Mouse (Mus musculus) heart, postnatal 36 days (tissue): ENCODE results near the gene Foxn3. TPM values are rescaled to one million over a fixed set of nuclear protein-coding genes. Genes with fewer than 3 reads are reported as not detected.
A peak's percentile ranks its signal among the peaks of the same experiment; 100 is the strongest.

Source experiments
- DNase-seq, 2 experiments: peaks; one replicate each; pipeline ENCODE4 v3.0.0; 2021 to 2022
- intact Hi-C: fragments of 180-260 bp; cut with DNase I; formaldehyde crosslinking; loops from one replicate; pipeline ENCODE4 v1.15.1; 2025
- total RNA-seq, 2 experiments: library from RNA; stranded (reverse); gene quantifications; 2 replicates each; pipeline ENCODE4 v1.2.3; 2021

Gene Foxn3
- total RNA-seq, 2 experiments from 2014 or later, result 120 to 133 TPM

- intact Hi-C loops, result loop anchor here (5.0 kb wide), 5 partner anchors 77 to 288 kb away; partner anchors contain the start of gene Foxn3
- DNase-seq, result no peak
Observed at GRCm38 (mm10) chr12:99339640-99340325, 223.6 kb downstream of the Foxn3 start.

DNA sequence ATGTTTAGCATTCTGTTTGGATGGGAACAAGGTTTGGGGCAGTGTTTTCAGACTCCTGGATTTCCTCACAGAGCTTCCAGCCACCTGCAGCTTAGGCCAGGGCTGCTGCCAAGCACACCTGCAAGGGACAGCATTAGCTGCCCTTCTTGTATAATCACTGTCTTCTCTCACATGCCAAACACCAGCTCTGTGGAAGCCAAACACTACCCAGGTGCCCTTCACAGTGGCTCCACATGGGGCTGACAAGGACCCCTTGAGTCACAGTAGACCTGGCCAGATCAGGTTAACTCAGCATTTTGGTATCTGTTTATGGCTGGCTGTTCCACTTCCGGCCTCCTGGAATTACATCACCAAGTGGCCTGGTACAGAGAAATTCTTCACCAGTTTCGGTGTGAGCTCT, 224.6 kb downstream of the Foxn3 start:
- DNase-seq, result no peak
- intact Hi-C loops, result loop anchor here (5.0 kb wide), 5 partner anchors 76 to 289 kb away; partner anchors contain the start of gene Foxn3

DNA sequence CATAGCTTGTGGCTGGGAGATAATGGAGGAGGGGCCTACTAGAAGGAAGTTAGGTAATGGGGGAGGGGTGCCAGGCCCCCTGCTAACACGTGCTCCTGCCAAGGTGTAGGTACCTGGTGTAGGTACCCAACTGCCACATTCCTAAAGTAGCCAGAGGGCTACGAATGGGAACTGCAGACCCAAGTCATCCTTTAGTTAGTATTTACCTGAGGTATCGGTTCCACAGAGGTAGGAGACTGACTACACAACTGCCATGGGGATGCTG, 226.3 kb downstream of the Foxn3 start:
- no peak for DNase-seq
- intact Hi-C loops, result loop anchor here (2.0 to 5.0 kb wide), 6 partner anchors 56 to 290 kb away; partner anchors contain the start of gene Foxn3

DNA sequence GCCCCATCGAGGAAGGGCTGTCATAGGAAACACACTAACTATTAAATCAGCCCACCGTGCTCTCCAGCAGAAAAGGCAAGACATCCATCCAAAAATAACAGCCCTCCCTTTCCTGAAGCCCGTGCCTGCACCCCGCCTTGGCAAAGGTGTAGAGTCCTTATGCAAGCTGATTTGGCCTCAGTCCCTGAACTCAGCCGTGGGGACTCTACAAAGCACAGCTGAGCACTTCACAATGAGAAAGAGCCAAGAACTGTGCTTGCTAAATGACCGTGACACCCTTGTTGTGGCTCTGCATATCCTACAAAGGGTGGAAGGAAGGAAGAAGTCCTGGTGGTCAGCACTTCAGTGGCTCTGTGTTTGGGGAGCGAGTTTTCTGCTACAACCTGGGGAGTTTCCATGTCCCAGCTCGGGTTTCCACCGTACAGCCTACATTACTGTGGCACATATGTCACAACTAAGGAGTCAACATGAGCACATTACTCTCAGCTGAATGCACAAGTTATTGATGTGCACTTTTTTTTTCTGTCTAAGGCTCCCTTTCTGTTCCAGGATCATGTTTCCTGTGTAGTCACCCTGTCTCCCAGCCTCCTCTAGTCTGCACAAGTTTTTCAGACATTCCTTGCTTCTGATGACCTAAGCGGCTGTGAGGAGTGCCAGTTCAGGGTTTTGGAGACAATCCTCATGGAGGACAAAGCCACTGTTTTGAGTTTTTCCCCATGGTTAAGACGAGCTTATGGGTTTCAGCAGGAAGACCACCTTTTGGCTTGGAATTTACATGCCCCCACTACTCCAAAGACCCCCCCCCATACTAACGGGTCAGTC, 226.8 kb downstream of the Foxn3 start:
- intact Hi-C loops, result loop anchor here (2.0 to 5.0 kb wide), 6 partner anchors 56 to 291 kb away; partner anchors contain the start of gene Foxn3
- DNase-seq, result peak; percentile 81 to 86

- intact Hi-C loops, result loop anchor here (2.0 to 5.0 kb wide), 6 partner anchors 57 to 292 kb away; partner anchors contain the start of gene Foxn3
- DNase-seq, result no peak
Observed at GRCm38 (mm10) chr12:99335628-99336027, 227.8 kb downstream of the Foxn3 start.

- intact Hi-C loops, result loop anchor here (5.0 kb wide), 1 partner anchor 42 kb away; no protein-coding TSS in a partner anchor
Observed at GRCm38 (mm10) chr12:99334026-99334425, 229.4 kb downstream of the Foxn3 start.

DNA sequence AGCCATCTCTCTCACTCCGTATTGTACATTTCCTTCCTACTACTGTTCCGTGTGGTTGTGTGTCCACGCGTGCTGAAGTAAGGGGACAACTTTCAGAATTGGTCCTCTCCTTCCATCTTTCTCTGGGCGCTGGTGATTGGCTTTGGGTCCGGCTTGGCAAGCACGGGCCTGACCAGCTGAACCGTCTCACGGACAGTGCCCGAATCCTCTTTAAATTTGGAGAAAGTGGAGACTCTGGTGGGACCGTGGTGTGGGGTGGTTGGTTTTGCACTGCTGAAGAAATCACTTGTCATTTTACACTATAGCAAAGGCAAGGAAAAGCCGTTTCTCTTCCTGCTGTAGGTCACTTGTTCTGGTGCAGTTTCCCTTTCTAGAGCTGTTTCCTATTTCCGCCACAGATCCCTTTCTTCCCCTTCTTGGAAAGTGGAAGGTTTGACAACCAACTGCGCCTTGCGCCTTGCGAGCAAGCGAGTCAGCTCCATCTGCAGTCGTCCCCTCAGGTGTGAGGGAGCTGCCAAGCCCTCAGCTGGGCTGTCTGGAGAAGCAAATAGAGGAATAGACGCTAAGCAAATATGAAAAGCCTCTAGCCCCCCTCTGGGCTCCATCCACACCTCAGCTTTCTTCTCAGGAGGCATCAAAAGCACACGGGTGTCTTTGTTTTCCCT, 229.9 kb downstream of the Foxn3 start:
- DNase-seq, result no peak
- intact Hi-C loops, result loop anchor here (5.0 kb wide), 1 partner anchor 41 kb away; no protein-coding TSS in a partner anchor

More at GRCm38 (mm10) chr12:99334026-99334425, 229.4 kb downstream of the Foxn3 start:
- no peak for DNase-seq

- no peak for DNase-seq
- intact Hi-C loops, result loop anchor here (5.0 kb wide), 1 partner anchor 40 kb away; no protein-coding TSS in a partner anchor
Observed at GRCm38 (mm10) chr12:99332144-99332807, 231.1 kb downstream of the Foxn3 start.

DNA sequence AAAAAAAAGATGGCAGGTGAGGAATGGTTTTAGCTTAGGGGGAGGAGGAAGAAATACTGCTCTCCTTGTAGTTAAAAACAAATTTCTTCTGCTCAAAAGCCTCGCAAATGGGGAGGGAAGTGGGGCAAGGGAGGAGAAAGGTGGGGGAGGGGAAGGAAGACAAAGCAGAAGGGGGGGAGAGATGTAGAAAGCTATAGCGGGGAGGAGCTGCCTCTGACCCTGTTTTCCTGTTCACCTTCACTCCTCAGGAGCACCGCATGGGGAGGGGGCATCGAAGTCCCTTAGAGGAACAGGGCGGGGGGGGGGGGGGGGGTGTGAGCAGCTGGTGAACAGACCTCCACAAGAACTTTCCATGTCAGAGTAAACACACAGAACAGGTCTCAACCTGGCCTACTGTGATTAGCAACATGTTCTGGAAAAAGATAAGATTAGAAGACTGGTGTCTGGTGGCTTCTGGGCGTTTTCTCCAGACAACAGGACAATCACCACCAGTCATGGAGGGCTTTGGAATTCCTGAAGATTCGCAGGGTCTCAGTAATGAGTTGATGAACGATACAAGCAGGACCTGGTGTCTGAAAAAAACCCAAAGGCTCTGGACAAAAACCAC, 231.9 kb downstream of the Foxn3 start:
- intact Hi-C loops, result loop anchor here (5.0 kb wide), 1 partner anchor 39 kb away; no protein-coding TSS in a partner anchor
- no peak for DNase-seq

DNA sequence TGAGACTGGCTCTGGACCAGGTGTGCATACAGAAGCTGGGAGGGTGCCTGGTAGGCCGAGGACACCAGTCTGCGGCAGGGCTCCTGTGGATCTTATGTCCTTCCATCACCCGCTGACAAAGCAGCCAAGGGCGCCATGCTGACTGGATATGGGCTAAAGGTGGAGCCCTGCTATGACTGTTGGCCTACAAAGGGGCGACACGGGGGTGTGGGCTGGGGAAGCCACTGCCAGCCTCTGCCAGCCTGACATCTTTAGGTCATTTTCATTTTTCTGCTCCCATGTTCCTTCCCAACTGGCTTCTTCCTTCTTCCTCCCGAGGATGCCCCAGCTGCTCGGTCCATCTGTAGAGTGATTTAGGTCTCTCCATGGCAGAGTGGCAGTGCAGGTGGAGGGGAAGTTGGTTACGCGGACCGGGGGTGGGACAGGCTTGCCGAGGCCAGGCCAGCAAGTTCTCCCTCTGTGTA, 232.5 kb downstream of the Foxn3 start:
- intact Hi-C loops, result loop anchor here (5.0 kb wide), 1 partner anchor 39 kb away; no protein-coding TSS in a partner anchor
- DNase-seq, result no peak

DNA sequence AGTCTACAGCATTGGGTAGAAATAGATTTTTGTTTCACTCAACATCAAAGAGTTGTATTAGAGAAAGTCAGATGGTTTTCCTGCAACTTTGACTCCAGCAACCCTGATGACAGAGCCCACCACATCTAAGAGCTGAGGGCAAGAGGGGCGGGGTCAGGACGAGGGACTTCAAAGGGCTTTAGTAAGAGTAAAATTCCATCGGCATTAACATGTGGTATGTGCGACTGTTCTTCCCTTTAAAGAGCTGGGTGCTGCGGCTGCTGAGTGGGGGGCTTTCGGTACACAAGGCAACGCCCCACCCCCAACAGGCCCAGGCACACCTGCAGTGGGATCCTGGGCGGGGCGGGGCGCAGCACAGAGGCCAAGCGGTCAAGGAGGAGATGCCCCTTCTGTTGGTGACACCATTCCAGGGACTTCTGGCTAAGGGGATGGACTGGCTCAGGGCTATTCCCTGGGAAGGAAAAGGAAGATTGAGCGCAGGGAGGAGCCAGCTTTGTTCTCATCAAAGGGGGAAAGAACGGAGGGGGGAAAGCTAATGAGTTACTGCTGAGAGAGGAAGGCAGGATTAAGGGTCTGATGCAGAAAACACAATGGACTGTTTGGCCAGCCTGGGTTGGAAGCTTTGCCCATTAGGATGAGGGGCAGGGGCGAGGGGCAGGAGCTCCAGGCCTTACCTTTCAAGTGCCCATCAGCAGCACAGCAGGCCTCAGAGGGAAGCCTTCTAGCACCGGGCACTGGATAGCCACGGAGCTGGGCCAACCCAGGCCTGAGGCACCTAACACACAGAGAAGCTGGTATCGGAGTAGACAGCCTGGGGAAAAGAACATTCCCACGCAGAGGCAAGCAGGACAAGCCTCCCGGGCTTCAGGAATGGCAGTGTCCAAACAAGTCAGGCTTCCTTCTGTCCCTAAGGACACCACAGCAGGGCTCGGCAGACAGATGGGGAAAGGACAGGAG, 233.8 kb downstream of the Foxn3 start:
- intact Hi-C loops, result loop anchor here (5.0 kb wide), 1 partner anchor 37 kb away; no protein-coding TSS in a partner anchor

GRCm38 (mm10) chr12:99326157-99326556, 237.2 kb downstream of the Foxn3 start:
- intact Hi-C loops, result no loop called here
- DNase-seq, result no peak

More for the DNA sequence above, 233.8 kb downstream of the Foxn3 start:
- DNase-seq, result no peak

- intact Hi-C loops, result no loop called here
- no peak for DNase-seq
Observed at GRCm38 (mm10) chr12:99321633-99322431, 241.6 kb downstream of the Foxn3 start.

GRCm38 (mm10) chr12:99320966-99321496, 242.4 kb downstream of the Foxn3 start:
- intact Hi-C loops, result no loop called here
- no peak for DNase-seq

- DNase-seq, result no peak
- intact Hi-C loops, result no loop called here
Observed at GRCm38 (mm10) chr12:99319896-99320295, 243.5 kb downstream of the Foxn3 start.

GRCm38 (mm10) chr12:99319171-99319570, 244.2 kb downstream of the Foxn3 start:
- intact Hi-C loops, result no loop called here
- no peak for DNase-seq

DNA sequence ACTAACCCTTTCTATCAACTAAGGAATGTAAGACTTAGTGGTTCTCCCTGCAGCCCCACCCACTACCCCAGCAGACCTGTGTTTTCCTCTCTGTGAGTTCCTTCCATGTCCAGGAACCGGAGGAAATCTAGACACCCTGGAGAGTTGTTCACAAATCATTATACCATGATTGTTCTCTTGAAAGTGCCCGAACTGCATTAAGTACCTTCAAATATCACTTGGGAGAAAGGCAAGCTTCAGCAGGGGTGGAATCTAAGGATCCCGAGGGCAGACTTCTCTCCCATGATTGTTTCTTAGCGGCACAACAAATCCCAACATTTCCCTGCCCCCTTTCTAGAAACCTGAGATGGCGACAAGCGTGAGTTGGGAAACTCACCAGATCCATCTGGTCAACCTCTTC, 247.5 kb downstream of the Foxn3 start:
- DNase-seq, result no peak
- intact Hi-C loops, result no loop called here
